Mouse (Mus musculus): ENCODE results near the gene Itih3.

Gene Itih3

DNA sequence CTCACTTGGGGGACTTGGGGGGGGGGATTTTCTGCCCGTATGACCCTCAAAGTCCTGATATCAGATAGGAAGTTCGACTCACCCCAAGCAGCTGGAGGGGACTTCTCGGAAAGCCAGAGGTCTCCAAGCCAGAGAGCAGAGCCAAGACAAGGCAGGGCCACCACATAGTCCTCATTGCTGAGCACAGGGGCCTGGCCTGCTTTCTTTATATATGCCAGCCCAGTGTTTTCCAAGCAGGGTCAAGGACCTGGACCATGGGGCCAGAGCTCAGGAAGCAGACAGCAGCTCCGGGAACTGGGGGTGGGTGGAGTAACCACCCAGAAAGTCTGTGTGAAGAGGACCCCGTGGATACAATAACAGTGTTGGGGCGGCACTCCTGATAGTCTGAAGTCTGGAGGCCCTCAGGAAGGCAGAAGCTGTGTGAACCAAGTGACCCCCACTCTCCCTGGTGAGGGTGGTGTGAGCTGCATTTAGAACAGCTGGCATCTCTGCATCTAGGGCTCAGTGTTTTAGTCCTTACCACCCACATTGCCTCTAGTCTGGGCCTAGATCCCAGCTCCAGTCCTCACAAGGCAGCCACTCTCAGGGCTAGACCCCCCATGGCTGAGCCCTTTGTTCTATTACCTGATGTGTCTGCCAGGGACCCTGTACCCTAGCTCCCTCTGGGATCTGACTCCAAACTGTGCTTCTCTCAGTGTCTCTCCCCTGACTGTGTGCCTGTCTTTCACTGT is at the start of gene Itih3:
Gene Itih3, minus strand, starts transcription at position 386 of the 731 bp plus-strand sequence.
- no peak for DNase-seq (ENCODE audit: low spot score in 2 of 2)

DNA sequence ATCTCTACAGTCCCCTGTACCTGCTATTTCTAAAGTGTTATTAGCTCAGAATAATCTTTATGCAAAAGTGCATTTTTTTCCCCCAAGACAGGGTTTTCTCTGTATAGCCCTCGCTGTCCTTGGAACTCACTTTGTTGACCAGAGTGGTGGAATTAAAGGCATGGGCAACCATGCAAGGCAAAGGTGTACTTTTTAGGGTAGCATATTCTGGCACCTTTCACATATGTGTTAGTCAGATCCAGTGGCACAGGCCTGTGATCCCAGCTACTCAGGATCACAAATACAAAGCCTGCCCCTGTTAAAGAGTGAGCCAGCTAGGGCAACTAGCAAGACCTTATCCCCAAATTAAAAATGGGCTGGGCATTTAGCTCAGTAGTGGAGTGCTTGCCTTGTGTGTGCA is 36.8 kb upstream of the Itih3 start:
- no peak for DNase-seq (ENCODE audit: low spot score in 2 of 2)

DNA sequence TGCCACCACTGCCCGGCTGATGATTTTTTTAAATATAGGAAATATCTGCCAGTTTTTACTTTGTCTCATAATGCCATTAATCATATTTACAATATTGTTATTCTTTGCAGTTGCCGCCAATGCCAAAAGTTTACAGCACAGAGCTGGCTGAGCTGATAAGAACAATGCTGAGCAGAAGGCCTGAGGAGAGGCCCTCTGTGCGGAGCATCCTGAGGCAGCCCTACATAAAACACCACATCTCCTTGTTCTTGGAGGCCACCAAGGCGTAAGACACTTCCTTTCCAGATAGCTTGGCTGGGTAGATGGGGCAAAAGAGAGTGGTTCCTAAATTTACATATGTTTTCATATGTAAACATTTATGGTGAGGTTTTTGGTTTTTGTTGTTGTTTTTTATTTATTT is 35.5 kb upstream of the Itih3 start:
- no peak for DNase-seq (ENCODE audit: low spot score in 2 of 2)

DNA sequence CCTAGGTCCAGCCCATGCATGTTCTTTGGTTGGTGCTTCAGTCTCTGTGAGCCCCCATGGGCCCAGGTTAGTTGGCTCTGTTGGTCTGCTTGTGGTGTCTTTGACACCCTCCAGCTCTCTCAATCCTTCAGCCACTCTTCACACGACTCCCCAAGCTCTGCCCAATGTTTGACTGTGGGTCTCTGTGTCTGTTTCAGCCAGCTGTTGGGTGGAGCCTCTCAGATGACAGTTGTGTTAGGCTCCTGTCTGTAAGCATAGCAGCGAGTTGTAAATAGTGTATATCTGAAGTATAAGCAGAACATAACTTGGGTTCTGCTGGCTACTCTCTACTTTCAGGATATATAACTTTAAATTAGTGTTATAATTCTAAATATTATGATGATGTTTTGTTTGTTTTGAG is 35.0 kb upstream of the Itih3 start:
- DNase-seq (ENCODE audit: low spot score in 2 of 2) = no peak

DNA sequence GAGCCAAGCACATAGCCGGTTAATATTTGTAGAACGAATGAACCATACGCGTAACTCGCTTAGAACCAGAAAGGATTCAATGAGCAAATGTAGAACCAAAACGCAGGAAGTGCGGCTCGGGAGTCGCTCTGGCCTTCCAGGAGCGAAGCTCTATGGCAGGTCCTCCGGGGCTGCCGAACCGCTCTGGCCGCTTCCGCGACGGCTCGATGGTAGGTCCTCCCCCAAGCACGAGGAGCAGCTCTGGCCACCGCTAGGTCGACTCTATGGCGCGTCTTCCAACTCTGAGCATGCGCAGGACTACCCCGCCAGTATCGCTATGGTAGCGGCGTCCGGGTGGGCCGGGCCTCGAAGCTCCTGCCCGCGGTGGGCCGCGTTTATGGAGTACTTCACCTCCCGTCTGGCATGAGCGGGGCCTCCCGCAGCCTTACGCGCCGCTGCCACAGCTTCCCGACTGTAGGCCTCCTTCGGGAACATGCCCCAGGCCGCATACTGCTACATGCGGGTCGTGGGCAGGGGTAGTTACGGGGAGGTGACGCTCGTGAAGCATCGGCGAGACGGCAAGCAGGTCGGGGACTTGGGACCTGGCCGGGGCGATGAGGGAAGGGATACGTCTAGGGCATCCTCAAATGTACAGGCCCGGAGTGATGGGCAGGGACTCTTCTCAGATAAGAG is 27.7 kb upstream of the Itih3 start, which contains the start of gene Nek4:
Gene Nek4, plus strand, starts transcription at position 224 of the 672 bp plus-strand sequence.
- peak; percentile 96 for DNase-seq (ENCODE audit: low spot score in 2 of 2)

DNA sequence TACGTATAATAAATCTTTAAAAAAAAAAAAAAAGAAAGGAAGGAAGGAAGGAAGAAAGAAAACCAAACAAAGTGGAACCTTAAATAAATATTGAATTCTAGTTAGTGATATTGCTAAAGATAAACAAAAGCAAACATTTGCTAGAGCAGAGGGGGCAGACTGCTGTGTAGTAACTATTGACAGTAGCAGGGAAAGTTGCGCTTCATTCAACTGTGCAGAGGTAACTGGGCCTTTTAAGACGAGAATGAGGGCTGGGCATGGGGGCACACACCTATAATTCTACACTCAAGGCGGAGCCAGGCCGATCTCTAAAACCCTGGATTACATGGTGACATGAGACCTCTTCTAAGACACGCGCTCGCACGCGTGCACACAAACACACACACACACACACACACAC is 26.4 kb upstream of the Itih3 start:
- no peak for DNase-seq (ENCODE audit: low spot score in 2 of 2)

DNA sequence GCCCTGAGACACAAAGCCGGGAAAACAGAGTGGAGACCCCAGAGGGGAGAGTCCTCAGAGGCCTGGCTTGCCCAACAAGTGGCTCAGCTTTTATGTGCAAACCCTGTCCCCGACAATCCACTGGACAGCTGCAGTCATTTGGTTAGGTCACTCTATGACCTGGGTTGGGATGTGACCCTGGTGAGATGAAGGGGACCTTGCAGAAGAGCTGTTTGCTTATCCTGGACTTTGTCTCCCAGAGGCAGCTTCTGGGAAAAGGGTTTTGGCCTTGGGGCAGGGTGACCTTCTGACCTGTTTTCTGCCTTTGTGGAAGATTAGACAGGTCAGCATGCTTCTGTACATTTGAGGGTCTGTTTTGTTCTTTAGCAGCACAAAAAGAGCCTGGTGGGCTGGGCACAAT is 21.2 kb upstream of the Itih3 start:
- no peak for DNase-seq (ENCODE audit: low spot score in 2 of 2)

DNA sequence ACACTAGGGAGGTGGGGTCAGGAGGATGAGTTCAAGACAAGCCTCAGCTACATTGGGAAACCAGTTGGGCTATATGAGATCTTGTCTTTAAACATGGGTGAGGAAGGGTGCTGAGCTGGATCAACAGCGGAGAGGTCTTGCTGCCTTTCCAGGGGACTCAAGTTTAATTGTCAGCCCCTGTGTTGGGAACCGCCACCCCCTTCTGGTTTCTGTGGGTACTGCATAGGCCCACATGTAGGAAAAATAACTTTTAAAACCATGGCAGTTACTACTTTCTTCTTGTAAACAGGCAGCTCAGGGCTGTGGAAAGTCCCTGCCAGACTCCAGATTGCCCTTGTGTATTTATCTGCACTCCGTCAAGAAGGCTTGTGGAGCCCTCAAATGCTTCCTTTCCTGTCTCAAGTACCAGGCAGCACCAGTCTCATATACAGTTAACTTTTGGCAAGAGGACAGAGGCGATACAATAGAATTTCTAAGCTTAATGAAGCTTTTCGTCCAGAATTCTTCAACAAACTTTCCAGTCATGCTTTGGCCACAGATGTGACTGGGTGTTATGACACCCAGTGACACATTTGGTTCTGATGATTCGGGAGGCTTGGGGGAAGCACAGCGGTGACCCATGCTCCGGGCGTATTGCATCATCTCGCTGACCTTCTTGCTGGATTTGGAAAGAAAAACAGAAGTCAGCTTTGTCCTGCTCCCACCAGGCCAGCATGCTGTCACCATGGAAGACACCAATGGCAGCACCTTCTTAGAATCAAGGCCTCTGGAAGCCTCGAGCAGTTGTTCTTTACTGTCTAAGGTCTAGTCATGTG is 20.5 kb upstream of the Itih3 start:
- DNase-seq (ENCODE audit: low spot score in 2 of 2) = peak in 1 of 2 experiments; percentile 56

DNA sequence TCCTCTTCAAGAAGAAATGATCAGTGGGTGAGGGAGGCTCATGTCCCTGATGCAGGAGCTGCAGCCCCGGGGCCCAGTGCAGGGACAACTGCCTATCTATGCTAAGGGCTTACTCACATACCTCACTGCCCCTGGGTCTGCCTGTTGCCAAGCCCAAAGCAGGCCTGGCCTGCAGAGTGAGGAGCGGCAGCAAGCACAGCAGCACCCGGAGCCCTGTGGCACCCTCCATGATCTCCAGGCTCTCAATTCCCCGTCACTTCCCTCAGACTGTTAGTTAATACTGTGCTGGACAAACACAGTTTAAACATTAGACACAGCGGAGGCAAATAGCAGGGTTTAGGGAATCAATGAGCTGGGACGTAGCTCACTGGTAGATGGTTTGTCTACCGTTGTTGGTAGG is 19.5 kb upstream of the Itih3 start, which contains the start of gene Itih1:
Gene Itih1, minus strand, starts transcription at position 252 of the 400 bp plus-strand sequence.
- DNase-seq (ENCODE audit: low spot score in 2 of 2) = no peak

DNA sequence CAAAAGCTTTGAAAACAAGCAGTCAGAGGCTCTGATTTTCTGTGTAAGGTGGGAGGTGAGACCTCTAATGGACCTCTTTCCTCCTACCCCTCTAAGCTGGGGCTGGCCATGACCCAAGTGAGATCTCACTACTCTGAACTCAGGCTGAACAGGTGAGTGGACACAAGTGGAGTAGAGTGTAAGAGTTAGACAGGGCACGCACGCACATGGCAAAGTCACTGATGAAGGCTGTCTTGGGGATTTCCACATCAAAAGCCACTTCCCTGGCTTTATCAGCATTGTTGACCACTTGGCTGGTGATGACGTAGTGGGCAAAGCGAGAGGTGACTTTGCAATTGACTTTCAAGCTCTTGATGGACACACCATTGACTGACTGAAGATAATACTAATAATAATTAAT is 18.7 kb upstream of the Itih3 start:
- no peak for DNase-seq (ENCODE audit: low spot score in 2 of 2)

DNA sequence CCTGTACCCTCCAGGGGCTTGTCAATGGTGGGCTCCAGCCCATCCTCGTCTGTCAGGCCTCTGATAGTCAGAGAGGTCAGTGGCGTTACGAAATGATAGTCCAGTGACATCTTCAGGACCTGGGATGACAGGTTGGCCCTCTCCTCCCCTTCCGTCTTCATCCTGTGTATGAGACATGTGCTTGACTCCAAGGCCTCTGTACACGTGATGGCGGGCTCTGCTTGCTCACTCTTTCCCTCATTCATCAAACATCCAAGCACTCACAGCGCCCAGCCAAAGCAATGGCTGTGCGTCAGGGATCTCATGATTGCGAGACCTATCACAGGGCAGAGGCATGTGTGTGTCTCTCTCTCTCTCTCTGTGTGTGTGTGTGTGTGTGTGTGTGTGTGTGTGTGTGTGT is 9.8 kb upstream of the Itih3 start:
- DNase-seq (ENCODE audit: low spot score in 2 of 2) = no peak

DNA sequence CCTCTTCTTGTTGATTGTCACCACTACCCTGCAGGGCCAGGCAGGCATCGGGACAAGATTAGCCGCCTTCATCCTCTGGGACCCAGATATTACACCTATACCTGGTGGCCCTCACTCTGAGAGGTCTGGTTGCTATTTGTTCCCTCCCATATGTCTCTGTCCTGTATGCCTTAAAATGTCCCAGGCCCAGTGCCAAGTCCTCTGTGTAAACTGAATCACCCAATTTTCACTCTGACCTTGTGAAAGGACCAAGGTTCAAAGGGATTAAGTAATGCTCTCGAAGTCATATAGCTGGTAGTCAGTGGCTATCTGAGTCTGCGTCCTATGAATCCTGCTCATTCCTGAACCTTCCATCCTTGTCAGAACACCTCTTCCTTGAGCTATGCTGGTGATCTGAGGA is 6.8 kb upstream of the Itih3 start:
- DNase-seq (ENCODE audit: low spot score in 2 of 2) = no peak

DNA sequence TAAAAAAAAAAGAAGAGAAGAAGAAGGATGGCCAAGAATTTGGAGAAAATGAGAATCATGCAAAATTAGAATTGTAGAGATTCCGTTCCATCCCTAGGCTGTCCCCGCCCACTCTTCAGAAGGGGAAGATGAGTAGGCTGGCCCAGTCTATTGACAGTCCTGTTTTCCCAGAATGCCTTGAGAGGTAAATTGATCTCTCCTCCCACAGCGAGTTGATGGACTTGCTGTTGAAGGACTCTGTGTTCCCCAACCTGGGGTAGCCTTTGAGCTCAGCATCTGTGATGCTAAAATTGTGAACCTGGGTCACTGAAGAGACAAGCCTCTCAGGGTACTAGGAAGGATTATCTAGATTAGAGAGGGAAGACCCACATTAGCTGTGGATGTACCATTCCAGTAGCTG is 1.9 kb upstream of the Itih3 start:
- DNase-seq (ENCODE audit: low spot score in 2 of 2) = no peak

DNA sequence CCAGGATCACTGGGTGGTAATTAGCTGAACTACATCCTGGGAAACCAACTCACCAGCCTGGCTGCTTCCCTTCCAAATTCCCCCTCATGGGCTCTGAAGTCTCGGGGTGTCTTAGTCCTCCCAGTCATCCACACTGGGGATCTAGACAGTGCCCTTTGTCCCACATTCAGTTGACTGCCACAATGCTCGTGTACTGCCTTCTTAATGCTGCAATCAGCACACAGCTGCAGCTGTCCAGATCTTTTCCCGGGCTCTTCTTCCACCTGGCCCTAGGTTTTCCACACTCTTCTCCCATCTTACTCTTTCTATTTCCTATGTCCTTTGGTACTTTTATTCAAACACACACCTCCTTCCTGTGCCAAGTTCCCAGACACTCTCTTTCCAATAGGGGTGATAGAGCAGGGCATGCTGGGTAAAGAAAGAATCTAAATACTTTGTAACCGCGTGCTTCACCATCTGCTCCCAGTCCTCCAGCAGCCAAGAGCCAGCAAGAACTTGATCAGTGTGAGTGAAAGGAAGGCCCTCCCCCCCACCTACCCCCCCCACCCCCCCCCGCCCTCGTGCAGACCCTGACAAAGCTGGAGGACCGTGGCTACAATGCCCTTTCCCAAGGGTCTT is 1.4 kb downstream of the Itih3 start:
- DNase-seq (ENCODE audit: low spot score in 2 of 2) = no peak

DNA sequence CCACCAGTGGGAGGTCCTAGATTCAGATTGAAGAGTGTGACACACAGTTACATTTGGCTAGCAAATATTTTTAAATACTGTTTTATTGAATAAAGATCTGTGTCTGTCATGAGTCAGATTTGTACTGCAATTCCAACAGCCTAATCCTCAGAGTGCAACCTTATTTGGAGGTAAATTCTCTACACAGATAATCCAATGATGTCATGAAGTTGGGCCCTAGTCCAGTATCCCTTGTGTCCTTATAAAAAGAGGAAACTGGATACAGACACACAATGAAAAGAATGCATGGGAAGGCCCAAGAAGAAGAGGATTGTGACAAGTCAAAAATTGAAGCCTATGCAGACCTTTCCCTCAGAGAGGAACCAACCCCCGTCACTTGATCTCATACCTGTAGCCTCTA is 7.0 kb downstream of the Itih3 start:
- DNase-seq (ENCODE audit: low spot score in 2 of 2) = no peak

DNA sequence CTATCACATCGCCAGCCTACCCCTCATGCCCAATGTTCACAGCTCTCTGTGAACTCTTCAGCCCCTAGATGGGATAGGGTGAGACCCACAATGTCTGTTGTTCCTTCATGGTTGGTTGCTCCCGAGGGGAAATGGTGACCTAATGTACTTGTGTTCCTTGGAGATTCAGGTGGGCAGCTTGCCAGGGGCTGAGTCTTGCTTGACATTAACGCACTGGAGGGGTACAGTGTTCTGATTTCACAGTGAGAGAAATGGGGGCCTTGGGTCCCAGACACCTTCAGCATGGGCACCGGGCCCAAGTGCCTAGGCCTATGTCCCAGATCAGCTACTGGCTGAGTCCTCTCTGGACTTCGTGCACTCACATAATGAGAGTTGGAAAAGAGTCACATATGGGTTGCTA is 10.2 kb downstream of the Itih3 start:
- no peak for DNase-seq (ENCODE audit: low spot score in 2 of 2)

DNA sequence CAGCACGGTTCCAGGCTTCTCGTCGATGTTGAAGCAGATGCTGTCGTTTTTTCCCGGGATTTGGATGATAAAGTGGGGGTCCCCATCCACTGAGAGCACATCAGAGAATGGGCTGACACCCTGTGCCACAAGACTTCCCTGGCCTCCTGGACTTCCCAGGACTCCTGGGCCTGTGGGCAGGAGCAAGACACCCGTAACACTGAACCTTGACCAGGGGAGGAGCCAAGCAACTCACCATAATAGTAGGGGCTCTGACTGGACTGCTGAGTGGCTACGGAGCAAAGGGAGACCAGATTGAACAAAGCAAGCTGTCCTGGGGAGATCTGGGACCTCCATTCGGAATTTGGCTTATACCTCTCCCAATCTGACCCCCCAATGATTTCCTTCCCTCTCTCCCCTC is 10.9 kb downstream of the Itih3 start:
- DNase-seq (ENCODE audit: low spot score in 2 of 2) = no peak

DNA sequence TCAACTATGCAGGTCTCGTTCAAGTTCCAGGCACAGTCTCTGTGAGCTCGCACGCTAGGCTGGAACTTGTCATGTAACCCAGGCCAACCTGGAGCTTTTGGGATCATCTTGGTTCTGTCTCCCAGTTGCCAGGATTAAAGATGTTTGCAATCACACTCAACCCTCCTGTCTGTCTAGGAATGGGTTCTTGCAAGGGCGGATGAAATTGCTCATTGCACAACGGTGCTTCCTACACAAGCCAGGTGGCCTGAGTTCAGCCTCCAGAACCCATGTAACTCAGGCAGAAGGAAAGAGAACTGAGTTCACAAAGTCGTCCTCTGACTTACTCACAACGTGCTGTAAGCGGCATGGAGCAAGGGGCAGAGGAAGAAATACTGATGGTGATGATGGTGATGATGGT is 12.4 kb downstream of the Itih3 start:
- no peak for DNase-seq (ENCODE audit: low spot score in 2 of 2)

DNA sequence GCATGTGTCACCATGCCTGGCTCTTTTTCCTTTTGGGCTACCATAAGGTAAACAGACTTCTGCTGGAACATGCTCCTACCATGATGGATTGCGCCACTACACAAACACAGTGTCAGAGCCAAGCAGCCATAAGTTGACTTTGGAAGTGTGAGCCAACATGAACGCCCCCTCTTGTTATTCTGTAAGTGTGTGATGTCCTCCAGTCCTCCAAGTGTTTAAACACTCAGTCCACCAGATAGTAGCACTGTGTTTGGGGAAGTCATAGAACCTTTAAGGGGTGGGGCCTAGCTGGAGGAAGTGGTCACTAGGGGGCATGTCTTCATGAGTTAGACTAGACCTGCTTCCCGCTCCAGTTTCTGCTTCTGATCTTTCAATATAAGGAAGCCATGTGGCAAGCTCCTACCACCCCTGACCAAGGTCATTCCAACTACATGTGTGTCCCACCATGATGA is 15.7 kb downstream of the Itih3 start:
- no peak for DNase-seq (ENCODE audit: low spot score in 2 of 2)

DNA sequence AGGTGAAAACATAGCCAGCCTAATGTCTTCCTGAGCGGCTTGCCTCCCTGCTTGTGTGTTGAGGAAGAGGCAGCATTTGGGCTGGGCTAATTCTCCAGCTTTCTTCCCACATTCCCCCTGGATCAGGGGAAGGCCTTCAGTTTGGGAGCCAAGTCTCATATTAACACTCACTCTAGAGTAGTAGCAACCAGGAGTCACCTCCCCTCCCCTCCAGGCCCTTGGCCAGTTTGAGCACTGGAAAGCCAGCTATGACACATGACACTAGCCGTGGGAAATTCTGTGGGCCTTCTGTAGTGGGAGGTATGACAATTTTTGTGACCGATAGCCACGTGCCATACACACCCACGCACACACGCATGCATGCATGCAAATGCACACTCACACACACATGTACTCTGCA is 17.6 kb downstream of the Itih3 start:
- no peak for DNase-seq (ENCODE audit: low spot score in 2 of 2)

DNA sequence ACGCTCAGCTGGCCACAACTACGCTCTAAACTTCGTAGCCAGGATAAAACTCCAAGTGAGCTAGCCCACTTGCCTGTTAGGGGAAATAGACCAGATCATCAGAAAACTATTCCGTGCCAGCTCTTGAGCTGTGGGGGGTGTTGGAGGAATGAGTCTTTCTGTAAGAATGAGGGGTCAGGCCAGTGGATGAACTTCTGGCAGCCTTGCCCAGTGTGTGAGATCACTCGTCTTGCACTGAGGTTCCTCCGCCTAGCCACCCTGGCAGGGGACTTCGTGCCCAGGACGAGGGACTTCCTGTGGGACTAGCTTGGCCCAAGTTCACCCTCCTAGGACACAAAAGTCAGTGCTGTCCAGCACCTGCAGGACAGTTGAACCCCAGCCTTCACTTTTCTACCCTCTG is 19.3 kb downstream of the Itih3 start:
- no peak for DNase-seq (ENCODE audit: low spot score in 2 of 2)

DNA sequence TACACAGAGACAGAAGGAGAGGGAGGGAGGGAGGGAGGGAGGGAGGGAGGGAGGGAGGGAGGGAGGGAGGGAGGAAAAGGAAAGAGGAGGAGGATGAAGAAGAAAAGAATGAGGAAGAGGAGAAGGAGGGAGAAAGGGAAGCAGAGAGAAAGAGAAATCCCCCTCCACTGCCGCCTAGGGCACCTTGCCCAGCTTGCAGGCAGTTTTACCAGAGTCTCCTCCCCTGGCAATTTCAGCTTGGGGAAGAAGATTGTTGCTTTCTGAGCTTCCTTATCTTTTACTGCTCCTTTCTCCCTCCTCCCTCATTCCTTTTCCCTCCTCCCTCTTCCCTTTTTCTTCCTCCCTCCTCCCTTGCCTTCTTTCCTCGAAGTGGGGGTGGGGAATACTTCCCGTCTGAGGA is 20.5 kb downstream of the Itih3 start:
- DNase-seq (ENCODE audit: low spot score in 2 of 2) = no peak

Measured in thymus, postnatal 10 days (tissue).